Mouse (Mus musculus): Measurements from ENCODE around the gene Fam189a2.

Gene Fam189a2

DNA sequence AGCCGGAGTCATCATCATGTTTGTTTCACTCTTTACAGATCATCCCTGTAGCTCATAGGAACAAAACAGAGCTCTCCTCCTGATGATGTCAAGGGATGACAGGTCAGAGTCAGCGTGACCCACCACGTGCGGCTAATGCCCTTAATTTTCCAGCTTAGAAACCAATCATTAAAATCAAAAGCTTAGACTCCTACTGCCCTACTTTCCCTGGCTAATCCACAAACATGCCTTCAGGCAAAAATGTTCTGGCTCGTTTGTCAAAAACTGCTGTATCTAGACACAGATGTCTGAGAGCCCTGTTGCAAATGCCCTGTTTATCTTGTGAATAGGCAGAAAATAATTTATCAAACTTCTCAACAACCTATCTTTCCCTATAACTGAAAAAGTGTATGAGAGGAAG is 4.9 kb downstream of the Fam189a2 start:
- DNase-seq (ENCODE audit: low spot score), result no peak

DNA sequence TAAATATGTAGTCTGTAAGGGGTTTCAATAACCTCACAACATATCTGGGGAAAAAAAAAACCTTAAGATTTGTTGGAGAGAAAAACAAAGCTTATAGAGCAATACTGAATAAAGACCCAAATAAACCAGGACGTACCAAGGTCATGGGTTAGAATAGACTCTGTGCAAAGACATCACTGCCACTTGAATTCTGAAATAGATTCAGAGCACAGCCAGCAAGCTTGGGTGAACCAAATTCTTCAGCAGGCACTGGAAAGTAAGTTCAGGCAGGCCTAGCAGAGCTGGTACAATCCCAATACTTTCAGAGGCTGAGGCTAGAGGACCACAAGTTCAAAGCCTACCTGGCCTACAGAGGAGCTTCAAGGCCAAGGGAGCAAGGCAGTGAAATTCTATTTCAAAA is 6.2 kb downstream of the Fam189a2 start:
- DNase-seq (ENCODE audit: low spot score), result no peak

DNA sequence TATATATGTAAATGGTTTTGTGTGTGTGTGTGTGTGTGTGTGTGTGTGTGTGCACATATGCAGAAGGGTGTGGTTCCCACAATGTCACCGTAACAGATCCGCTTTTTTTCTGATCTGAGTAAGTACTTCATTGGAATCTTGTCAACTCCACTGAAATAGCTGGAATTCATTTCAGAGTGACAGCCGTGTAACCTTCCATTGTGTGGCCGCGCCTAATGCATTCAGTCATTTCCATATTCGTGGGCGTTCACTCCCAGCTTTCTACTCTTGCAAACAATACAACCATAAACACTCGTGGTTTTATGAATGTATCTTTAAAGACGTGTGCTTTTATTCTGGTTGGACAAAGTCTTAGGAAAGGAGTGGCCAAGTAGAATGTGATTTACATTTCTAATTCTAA is 6.7 kb downstream of the Fam189a2 start:
- DNase-seq (ENCODE audit: low spot score), result no peak

DNA sequence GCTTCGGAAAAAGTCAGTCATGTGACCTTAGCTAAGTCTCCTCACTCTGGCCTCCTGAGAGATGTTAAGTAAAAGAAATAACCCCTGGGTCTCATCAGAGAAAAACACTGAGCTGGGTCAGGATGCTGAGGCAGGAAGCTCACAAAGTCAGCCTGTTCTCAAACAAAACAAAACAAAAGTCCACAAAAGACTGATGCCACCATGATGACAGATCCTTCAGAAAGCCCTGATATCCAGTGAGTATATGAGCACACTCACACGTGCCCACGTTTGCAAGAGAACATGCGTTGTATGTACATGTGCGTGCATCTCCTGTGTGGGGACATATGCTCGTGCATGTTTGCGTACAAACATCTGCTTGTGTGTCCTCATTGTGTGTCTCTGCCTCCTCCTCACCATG is 7.5 kb downstream of the Fam189a2 start:
- no peak for DNase-seq (ENCODE audit: low spot score)

DNA sequence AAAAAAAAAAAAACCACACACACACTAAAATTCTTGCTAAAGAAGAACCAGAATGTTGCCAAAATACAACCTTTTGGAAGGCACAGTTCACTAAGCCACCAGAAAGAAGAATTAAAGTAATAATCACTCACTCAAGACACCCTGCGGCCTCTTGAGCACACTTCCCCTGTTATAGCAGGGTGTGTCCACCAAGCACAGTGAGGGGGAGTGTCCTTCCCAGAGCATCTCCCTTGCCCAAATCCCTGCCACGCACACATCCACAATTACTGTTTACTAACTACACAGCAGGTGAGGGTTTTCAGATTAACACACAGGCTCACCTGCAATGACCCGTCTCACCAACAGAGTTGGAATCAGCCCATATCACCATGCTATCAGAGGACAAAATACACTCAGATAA is 8.0 kb downstream of the Fam189a2 start:
- no peak for DNase-seq (ENCODE audit: low spot score)

DNA sequence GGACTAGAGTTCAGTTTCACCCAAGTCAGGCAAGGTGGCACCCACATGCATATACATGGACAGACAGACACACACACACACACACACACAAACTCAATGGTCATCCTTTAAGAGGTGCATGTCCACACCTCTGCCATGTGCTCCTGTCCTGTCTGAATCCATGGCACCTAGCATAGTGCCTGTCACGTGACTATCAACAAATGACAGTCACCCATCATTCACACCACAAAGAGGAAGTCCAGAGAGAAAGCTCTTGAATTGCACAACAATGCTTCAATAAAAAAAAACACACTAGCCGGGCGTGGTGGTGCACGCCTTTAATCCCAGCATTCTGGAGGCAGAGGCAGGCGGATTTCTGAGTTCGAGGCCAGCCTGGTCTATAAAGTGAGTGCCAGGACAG is 8.5 kb downstream of the Fam189a2 start:
- no peak for DNase-seq (ENCODE audit: low spot score)

DNA sequence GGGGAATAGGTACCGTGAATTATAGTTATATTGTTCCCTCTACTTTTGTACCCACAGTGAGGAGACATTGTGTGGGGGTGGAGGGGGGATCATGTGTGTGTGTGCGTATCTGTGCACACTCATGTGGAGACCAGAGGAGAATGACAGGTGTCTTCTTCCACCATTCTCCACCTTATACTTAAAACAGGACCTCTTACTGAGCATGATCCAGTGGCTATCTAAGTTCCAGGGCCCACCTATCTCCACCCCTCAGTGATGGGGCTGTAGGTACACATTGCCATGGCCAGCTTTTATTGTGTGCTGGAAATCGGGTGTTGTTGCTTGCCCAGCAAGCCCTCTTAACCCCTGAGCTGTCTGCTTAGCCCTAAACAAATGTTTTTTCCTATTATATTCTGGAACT is 10.1 kb downstream of the Fam189a2 start:
- no peak for DNase-seq (ENCODE audit: low spot score)

DNA sequence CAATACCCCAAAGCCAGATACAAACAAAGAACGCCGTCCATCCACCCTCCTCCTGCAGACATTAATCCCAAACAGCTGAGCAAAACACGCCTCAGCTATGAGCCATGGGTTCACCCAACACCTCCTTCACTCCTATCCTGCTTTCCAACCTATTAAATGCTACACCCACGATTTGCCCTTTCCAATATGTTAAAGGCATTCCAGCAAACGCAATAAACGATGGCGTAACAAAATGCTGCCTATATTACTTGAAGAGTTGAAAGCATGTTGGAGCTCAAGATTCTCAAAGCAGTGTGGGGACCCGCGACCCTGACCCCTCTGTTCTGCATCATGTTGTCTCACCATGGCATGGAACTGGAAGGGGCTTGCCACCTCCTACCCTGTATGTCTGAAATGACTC is 11.2 kb downstream of the Fam189a2 start:
- no peak for DNase-seq (ENCODE audit: low spot score)

DNA sequence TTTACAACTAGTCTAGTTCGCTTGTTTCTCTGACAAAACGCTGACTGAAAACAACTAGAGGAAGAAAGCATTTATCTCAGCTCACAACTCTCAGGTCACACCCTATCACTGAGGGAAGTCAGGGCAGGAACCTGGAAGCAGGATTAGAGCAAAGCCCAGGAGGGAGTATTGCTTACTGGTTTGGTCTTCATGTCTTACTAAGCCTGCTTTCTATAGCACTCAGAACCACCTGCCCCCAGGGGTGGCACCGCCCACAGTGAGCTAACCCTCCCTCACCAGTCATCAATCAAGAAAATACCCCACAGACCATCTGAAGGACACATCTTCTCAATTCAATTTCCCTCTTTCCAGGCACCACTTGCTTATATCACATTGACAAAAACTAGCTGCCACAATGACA is 12.4 kb downstream of the Fam189a2 start:
- no peak for DNase-seq (ENCODE audit: low spot score)

DNA sequence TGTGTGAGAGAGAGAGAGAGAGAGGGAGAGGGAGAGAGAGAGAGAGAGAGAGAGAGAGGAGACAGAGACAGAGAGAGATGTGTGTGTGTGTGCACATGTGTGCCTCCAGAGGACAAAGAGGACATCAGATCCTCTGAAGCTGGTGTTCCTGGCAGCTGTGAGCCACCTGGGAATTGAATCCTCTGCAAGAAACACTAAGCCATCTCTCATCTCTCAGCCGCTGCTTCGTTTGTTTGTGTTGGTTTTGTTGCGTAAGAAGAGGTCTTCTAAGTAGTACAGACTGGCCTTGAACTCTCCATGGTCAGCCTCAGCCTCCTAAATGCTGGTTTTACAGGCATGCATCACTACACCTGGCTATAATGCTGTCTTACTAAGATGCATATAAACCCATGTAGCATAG is 12.9 kb downstream of the Fam189a2 start:
- no peak for DNase-seq (ENCODE audit: low spot score)

DNA sequence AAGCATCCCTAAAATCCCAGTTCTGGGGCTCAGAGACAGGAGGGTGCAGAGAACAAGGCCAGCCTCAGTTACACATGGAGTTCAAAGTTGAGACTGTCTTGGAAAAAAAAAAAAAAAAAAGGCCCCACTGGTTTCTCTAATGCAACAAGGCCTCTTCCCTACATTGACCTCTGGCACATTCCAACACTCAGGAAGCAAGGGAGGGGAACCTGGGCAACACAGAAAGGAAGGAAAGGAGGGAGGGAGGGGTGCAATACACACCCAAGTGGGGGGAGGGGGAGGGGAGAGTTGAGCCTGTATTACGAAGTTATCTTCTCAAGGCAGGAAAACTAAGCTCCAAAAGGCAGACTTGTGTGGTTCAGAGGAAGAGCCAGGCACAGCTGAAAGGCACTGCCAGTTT is 13.4 kb downstream of the Fam189a2 start:
- no peak for DNase-seq (ENCODE audit: low spot score)

DNA sequence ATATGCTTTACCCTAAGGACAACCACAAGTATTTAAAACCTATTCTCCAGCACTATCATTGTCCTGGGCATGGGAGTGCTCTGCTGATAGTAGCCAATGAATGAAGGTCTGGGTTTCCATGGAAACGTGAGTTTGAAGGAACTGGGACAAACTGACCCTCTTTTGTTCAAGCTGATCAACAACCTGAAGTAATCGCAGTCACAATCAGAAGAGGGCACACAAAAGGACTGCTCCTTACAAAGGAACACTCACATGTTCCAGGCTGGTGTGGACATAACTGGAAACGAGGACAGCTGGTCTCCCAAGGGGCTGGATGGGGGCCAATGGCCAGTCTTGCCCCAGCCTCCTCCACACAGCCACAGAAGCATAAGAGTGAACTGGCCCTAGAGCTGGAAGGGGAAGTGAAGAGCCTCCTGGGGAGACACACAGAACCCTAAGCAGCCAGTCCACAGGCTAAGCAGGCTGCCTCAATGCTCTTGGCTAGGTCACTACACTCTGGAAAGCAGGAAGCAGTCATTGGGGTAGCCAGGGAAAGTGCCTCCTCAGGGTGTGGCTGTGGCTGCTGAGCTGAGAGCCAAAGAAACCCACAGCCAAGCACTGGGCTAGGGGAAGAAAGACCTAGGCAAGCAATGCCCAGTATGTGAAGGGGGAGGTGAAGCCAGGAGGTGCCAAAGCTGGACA is 14.0 kb downstream of the Fam189a2 start:
- no peak for DNase-seq (ENCODE audit: low spot score)

DNA sequence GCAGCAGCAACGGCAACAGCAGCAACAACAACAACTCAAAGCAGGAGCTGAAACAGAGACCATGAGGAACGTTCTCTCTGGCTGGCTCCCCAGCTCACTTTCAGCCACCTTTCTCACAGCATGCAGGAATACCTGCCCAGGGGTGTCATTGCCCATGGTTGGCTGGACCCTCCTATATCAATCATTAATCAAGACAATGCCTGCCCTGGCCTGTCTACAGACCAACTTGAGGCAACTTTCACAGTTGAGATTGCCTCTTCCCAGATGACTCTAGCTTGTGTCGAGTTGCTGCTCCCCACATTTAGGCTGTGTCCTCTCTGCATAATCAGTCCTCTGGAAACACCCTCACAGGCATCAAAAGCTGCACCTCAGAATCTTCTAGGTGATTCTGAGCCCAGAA is 17.6 kb downstream of the Fam189a2 start:
- DNase-seq (ENCODE audit: low spot score), result no peak

DNA sequence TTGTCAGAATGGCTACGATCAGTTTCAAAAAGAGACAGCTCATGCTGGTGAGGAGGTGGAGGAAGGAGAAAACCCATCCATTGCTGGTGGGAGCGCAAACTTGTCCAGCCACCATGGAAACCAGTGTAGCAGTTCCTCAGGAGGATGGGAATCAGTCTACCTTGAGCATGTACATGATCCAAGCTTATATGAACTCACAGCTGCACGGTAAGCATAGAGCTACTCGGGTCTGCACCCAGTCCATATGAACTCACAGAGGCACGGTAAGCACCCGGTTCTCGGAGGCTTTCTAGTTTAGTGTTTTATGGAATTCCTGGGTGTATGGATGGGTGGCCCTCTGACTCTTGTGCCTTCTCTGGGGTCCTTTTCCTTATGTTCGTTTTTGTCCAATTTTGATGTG is 18.3 kb downstream of the Fam189a2 start:
- no peak for DNase-seq (ENCODE audit: low spot score)

DNA sequence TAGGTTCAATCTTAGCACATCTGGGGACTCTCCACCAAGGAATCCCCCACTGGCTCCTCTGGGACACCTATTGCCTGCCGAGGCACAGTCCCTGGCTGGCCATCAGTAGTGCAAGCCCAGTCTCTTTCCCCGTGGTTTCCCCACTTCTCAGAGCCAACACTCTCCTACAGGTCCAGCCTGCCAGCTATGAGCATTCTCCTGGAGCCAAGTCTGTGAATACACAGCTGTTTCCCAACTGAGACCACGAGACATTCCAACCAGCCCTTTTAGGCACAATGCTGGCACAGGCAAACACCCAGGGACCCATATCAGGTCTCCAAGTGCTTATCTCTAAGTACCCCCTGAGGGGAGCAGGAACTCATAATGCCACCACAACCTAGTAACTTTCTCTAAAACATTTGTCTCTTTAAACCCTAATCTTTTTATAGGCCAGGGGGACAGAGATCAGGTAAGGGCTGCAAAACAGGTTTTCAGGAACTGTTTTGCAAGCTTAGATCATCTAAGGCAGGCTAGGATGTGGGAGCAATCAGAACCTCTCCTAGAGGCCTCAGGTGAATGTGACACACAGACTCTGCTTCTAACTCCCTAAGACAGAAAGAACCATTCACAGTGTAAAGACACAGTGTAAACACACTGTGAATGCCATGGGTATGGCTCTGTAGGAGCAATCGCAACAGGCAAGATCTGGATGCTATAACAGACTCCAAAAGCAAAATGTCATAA is 23.0 kb downstream of the Fam189a2 start:
- DNase-seq (ENCODE audit: low spot score), result no peak

DNA sequence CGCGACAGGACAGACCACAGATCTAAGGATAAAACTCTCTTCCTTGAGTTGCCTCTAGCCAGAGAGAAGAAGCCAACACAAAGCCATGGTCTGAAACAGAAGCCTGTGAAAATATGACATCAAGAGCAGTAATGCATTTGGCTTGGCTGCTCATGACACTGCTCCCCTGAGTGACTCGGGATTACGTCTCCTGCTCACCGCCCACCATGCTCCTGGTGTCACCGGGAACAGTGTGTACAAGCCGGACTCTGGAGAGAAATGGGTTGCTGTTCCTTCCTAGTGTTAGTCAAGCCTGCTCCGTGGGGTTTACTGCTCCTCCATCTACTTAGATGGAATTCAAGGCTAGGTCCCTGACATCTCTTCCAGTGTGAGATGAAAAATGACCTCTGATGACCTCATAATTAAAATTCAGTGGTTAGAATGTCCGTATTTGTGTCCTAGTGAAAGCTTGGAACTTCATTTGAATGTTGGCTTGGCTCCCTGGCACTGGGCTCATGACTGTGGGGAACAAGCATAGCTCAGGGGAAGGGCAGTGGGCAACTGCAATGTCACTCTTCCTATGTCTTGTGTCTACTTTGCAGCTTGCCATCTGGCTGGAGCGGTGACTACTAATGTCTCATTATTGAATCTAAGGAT is 23.7 kb downstream of the Fam189a2 start:
- no peak for DNase-seq (ENCODE audit: low spot score)

DNA sequence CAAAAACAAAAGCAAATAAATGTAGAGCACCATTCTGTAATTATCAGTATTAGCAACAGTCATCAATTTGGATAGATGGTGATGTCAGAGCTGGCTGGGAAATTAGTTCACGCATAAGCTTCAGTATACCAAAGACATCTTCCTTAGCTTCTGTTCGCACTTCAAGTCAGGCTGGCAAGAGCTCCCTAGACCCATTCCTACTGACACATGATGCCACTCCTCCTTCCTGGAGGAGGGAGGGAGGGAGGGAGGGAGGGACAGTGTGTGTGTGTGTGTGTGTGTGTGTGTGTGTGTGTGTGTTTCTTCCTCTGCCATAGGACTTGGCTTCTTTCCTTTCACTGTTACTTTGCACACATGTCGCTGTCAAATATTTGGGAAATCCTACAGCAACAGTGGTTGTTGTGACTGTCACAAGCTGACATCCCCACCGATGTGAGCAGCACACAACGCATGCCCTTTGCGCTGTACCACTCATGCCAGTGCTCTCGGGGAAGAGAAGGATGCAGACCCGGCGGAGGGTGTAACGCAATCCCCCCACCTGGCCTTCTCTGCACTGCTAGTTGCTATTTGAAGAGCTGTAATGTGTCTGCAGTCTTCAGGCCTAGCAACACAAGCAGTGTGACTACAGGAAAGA is 34.9 kb downstream of the Fam189a2 start:
- DNase-seq (ENCODE audit: low spot score), result no peak

DNA sequence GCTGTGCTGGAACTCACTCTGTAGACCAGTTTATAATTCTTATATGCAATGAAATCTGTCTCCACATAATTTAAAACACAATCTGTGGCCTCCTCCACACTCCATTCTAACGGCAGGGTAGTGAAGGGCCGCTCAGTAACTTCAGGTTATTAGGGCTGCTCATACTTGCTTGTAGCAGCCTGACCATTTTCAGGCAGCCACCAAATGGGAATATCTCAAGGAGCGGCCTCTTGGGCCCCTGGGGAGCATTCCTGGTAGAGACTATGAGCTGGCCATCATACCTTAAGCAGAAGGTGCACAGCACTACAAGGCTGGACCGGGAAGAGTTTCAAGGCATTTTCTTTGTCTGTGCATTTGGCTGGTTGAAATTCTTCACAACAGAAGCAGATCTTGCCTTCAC is 42.7 kb downstream of the Fam189a2 start:
- DNase-seq (ENCODE audit: low spot score), result no peak

DNA sequence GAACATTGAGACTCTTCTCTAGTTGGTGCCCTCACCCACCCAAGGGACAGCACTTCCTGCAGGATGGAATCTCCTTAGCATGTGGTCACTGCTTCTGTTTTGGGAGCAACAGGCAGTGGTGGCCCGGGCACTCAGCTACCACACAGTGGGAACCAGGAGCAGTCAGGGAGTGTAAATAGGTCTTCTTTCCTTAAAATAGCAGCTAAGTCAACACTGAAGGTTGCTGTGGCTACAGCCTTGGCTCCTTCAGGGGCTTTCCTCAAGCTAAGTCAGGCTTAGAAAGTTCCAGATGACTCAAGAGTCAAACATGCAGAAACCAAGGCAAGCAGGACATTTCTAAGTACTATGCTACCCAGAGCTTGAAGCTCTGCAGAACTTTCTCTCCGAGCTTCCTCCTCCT is 43.5 kb downstream of the Fam189a2 start:
- DNase-seq (ENCODE audit: low spot score), result no peak

DNA sequence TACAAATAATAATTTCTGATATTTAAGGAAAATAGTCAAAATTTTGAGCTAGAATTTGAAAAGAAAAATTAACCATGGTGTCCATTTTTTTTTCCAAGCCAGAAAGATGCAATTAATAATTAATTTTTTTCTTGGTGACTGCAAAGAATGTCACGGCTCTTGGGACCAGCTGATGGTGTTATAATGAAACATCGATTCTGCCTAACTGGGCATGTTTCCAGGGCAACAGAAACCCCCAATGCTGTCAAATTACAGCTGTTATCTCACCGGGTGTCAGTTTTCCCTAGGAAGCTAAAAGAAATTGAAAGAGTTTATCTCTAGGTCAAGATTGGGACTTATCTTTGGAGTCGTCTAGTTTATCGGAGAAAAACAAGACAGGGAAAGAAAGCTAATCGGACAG is 46.6 kb downstream of the Fam189a2 start:
- no peak for DNase-seq (ENCODE audit: low spot score)

DNA sequence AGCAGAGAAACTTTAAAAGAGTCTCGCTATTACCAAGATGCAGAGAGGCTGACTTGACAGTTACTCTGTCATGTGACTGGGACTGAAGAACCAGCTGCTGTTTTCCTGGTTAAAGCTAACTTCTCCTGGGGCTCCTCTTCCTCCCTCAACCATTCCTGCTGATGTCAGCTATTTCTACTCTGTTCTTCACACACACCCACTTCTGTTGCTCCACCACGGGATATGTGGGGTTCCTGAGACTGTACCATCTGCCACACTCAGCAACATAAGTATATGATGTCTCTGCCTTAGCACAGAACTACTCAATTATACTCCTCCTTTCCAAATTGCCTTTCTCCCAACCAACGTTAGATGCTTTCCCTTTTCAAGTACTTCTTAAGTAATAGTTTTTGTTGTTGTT is 50.2 kb downstream of the Fam189a2 start:
- DNase-seq (ENCODE audit: low spot score), result peak; percentile 11

DNA sequence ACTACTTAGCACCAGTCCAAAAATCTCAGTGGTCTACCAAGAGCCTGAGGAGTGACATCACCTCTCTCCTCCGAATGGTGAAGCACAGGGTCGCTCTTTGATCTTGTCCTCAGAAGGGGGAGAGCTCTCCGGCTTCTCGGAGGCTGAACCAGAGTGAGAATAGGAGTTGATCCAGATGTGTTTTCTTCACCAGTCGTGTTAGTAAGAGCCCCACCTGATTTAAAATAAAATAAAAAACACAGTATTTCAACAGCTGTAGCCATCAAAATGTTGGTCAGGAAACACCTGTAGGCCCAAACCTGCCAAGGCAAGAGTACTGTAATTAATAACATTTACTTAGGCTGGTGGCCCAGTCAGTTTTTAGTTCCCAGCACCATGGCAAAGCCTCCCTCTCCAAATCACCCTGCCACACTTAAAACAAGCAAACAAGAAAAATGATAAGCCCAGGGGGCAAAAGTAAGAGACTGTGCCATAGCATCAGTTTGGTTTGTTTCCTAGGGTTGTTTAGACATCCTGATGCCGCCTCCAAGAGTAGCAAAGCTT is 52.8 kb downstream of the Fam189a2 start:
- no peak for DNase-seq (ENCODE audit: low spot score)

All from layer of hippocampus, adult 9-10 months (tissue).